Mouse (Mus musculus) myocyte (in vitro differentiated cells): ENCODE measurements around the gene Bud31.
"Not testable (repeated sequence)": the region's sequence is repeated elsewhere in the genome, so short reads cannot be mapped to it uniquely, and the experiment has no call there.

ENCODE experiments used
- MAX ChIP-seq: IDR thresholded peaks from one replicate; pipeline ENCODE4 v1.6.1; 2011; ENCODE audit warnings: low read depth, mild to moderate bottlenecking, control low read depth
- MYOD1 ChIP-seq, 3 experiments: IDR thresholded peaks; one replicate each; pipeline ENCODE4 v1.6.1; 2011; ENCODE audit warnings: control low read depth in 2 of 3, low read depth in 2 of 3, mild to moderate bottlenecking in 2 of 3, moderate library complexity in 1 of 3; ENCODE audit not compliant: insufficient read length in 2 of 3, control insufficient read depth in 1 of 3
- MYOG ChIP-seq, 3 experiments: IDR thresholded peaks; one replicate each; pipeline ENCODE4 v1.6.1; 2011; ENCODE audit warnings: control low read depth in 2 of 3, low read depth in 2 of 3, mild to moderate bottlenecking in 2 of 3; ENCODE audit not compliant: insufficient read length in 2 of 3, control insufficient read depth in 1 of 3, insufficient read depth in 1 of 3
- POLR2A ChIP-seq: IDR thresholded peaks from one replicate; pipeline ENCODE4 v1.6.1; 2011; ENCODE audit warnings: low read depth, mild to moderate bottlenecking, control low read depth, moderate library complexity; ENCODE audit not compliant: insufficient read length
- POLR2AphosphoS2 ChIP-seq: IDR thresholded peaks from one replicate; pipeline ENCODE4 v1.6.1; 2011; ENCODE audit warnings: low read depth, control low read depth; ENCODE audit not compliant: insufficient read length
- SRF ChIP-seq: IDR thresholded peaks from one replicate; pipeline ENCODE4 v1.6.1; 2011; ENCODE audit warnings: low read depth; ENCODE audit not compliant: control insufficient read depth, insufficient read length
- TCF12 ChIP-seq: IDR thresholded peaks from one replicate; pipeline ENCODE4 v1.6.1; 2011; ENCODE audit warnings: mild to moderate bottlenecking, control low read depth; ENCODE audit not compliant: poor library complexity, insufficient read depth, severe bottlenecking
- USF1 ChIP-seq: IDR thresholded peaks from one replicate; pipeline ENCODE4 v1.6.1; 2011; ENCODE audit warnings: low read depth, mild to moderate bottlenecking, control low read depth, moderate library complexity

- not testable (repeated sequence) for TF ChIP-seq POLR2A; USF1; MYOD1 (IDR thresholded peaks at IDR 0.05; ENCODE audit: control insufficient read depth in 1 of 3, insufficient read length in 2 of 3, low read depth in 2 of 3); POLR2AphosphoS2; TCF12; SRF; MAX; MYOG (IDR thresholded peaks at IDR 0.05; ENCODE audit: control insufficient read depth in 1 of 3, insufficient read depth in 1 of 3, insufficient read length in 2 of 3, low read depth in 2 of 3)
Measured at GRCm38 (mm10) chr5:145101451-145101850, 38.7 kb upstream of the Bud31 start.
